Mouse (Mus musculus) embryonic facial prominence, embryonic 11.5 days (tissue): ENCODE results near the gene Pwwp2a. TPM values are rescaled to one million over a fixed set of nuclear protein-coding genes. Genes with fewer than 3 reads are reported as not detected.

Experiments used
- ATAC-seq: fragments of 200-750 bp; cut with Nextera tagmentation; replicated peaks from 2 replicates; pipeline ENCODE4 v1.8.0; 2017; ENCODE audit warnings: low read depth; ENCODE audit not compliant: insufficient number of reproducible peaks, low FRiP score, low TSS enrichment
- DNase-seq: peaks from one replicate; pipeline ENCODE4 v3.0.0-alpha.2; 2015; ENCODE audit warnings: low spot score
- H3K27ac ChIP-seq: fragments of 300-500 bp; sonication (generic); replicated peaks from 2 replicates; pipeline ENCODE4 v1.5.1; 2014; ENCODE audit warnings: mild to moderate bottlenecking, low read depth, low read length, control low read depth
- H3K27me3 ChIP-seq: fragments of 300-500 bp; sonication (generic); 2 replicates; pipeline ENCODE4 v1.6.1; 2014; ENCODE audit warnings: mild to moderate bottlenecking, low read length, moderate library complexity, mixed read lengths; ENCODE audit not compliant: control insufficient read depth, insufficient read depth
- H3K36me3 ChIP-seq: fragments of 300-500 bp; sonication (generic); replicated peaks from 2 replicates; pipeline ENCODE4 v1.6.1; 2014; ENCODE audit warnings: low read depth, mild to moderate bottlenecking, low read length, moderate library complexity, mixed read lengths; ENCODE audit not compliant: control insufficient read depth, insufficient read depth
- H3K4me1 ChIP-seq: fragments of 300-500 bp; sonication (generic); 2 replicates; pipeline ENCODE4 v1.6.1; 2014; ENCODE audit warnings: low read length, mixed read lengths; ENCODE audit not compliant: control insufficient read depth, insufficient read depth
- H3K4me2 ChIP-seq: fragments of 300-500 bp; sonication (generic); 2 replicates; pipeline ENCODE4 v1.6.1; 2014; ENCODE audit warnings: low read depth, mild to moderate bottlenecking, control low read depth, low read length, moderate library complexity
- H3K4me3 ChIP-seq: fragments of 300-500 bp; sonication (generic); 2 replicates; pipeline ENCODE4 v1.5.1; 2014; ENCODE audit warnings: low read depth, low read length, control low read depth
- H3K9ac ChIP-seq: fragments of 300-500 bp; sonication (generic); replicated peaks from 2 replicates; pipeline ENCODE4 v1.6.1; 2014; ENCODE audit warnings: mild to moderate bottlenecking, control low read depth, low read length
- H3K9me3 ChIP-seq: fragments of 300-500 bp; sonication (generic); replicated peaks from 2 replicates; pipeline ENCODE4 v1.6.1; 2016; ENCODE audit warnings: mild to moderate bottlenecking, low read length, inconsistent platforms, mixed read lengths; ENCODE audit not compliant: control insufficient read depth
- WGBS: fragments of 180-500 bp; shearing (Covaris S2); extraction: QIAGEN DNeasy Blood & Tissue Kit; methylation state at CpG from one replicate; pipeline ENCODE4 v1.1.7; 2014; 5-methylcytosine and 5-hydroxymethylcytosine counted together
- polyA plus RNA-seq: library from polyadenylated mRNA; unstranded; fragments of >200 nt; fragmentation: Nextera tagmentation; extraction: Ambion mirVana; gene quantifications from 2 replicates; pipeline ENCODE4 v1.2.1, GENCODE M21; 2014

The Pwwp2a gene
- polyA plus RNA-seq, 1 experiment from 2014 or later = 40.5 TPM

GRCm38 (mm10) chr11:43698621-43699020 lies 16.8 kb downstream of the Pwwp2a start:
- Histone ChIP-seq H3K9me3 (no peaks in the 10 kb centered on the region), H3K4me1 (no peaks in the 10 kb centered on the region), H3K4me2 (no peak overlapping the region), H3K4me3 (no peak overlapping the region), H3K9ac (no peak overlapping the region), H3K27ac (no peak overlapping the region), H3K27me3 (no peaks in the 10 kb centered on the region), H3K36me3 (peaks cover 2% of the 10 kb centered on the region; the same call in 1 of the 2 replicates)
- DNase-seq (no peak), ATAC-seq (no peak)
- 85% methylated on average over 5 of the region's 5 CpGs for WGBS

- no peaks in the 10 kb centered on the region for H3K27me3 ChIP-seq
- H3K27ac ChIP-seq = no peak overlapping the region
- H3K4me1 ChIP-seq = no peaks in the 10 kb centered on the region
- DNase-seq (no peak), ATAC-seq (no peak)
- H3K36me3 ChIP-seq = no peaks in the 10 kb centered on the region; the same call in 1 of the 2 replicates
- WGBS = 84% methylated on average over 3 of the region's 3 CpGs
- H3K4me2 ChIP-seq = no peak overlapping the region
- H3K9me3 ChIP-seq = no peaks in the 10 kb centered on the region
- H3K9ac ChIP-seq = no peak overlapping the region
- H3K4me3 ChIP-seq = no peak overlapping the region
Observed at GRCm38 (mm10) chr11:43700291-43700690, 18.5 kb downstream of the Pwwp2a start.

- WGBS = 83% methylated on average over 1 of the region's 1 CpGs
- ATAC-seq = no peak
Observed at GRCm38 (mm10) chr11:43703552-43703951, 21.8 kb downstream of the Pwwp2a start.

GRCm38 (mm10) chr11:43705751-43706150 lies 24.0 kb downstream of the Pwwp2a start:
- no peaks in the 10 kb centered on the region for H3K27me3 ChIP-seq
- H3K9me3 ChIP-seq = no peaks in the 10 kb centered on the region
- no peak for ATAC-seq
- no peak for DNase-seq
- no peaks in the 10 kb centered on the region for H3K4me1 ChIP-seq
- WGBS = 95% methylated on average over 10 of the region's 10 CpGs
- no peaks in the 10 kb centered on the region; the same call in 1 of the 2 replicates for H3K36me3 ChIP-seq
- H3K9ac ChIP-seq = no peak overlapping the region
- no peak overlapping the region for H3K4me2 ChIP-seq
- H3K27ac ChIP-seq = no peak overlapping the region
- H3K4me3 ChIP-seq = no peak overlapping the region

More at GRCm38 (mm10) chr11:43703552-43703951, 21.8 kb downstream of the Pwwp2a start:
- no peak overlapping the region for H3K27ac ChIP-seq
- no peaks in the 10 kb centered on the region; the same call in 1 of the 2 replicates for H3K36me3 ChIP-seq
- no peak overlapping the region for H3K9ac ChIP-seq
- H3K4me1 ChIP-seq = no peaks in the 10 kb centered on the region
- no peak overlapping the region for H3K4me2 ChIP-seq
- H3K4me3 ChIP-seq = no peak overlapping the region
- H3K27me3 ChIP-seq = no peaks in the 10 kb centered on the region
- no peaks in the 10 kb centered on the region for H3K9me3 ChIP-seq
- no peak for DNase-seq

- DNase-seq (no peak), ATAC-seq (no peak)
- no peak overlapping the region for H3K9ac ChIP-seq
- no peaks in the 10 kb centered on the region for H3K4me1 ChIP-seq
- H3K4me3 ChIP-seq = no peak overlapping the region
- H3K27ac ChIP-seq = no peak overlapping the region
- no peaks in the 10 kb centered on the region; the same call in 1 of the 2 replicates for H3K36me3 ChIP-seq
- WGBS = 90% methylated on average over 2 of the region's 2 CpGs
- no peaks in the 10 kb centered on the region for H3K27me3 ChIP-seq
- no peak overlapping the region for H3K4me2 ChIP-seq
- H3K9me3 ChIP-seq = no peaks in the 10 kb centered on the region
Observed at GRCm38 (mm10) chr11:43708409-43708808, 26.6 kb downstream of the Pwwp2a start.

- ATAC-seq = no peak
- H3K36me3 ChIP-seq = no peaks in the 10 kb centered on the region
- H3K4me3 ChIP-seq = no peak overlapping the region
- H3K4me2 ChIP-seq = no peak overlapping the region
- H3K9ac ChIP-seq = no peak overlapping the region
- 90% methylated on average over 4 of the region's 4 CpGs for WGBS
- H3K27me3 ChIP-seq = no peaks in the 10 kb centered on the region
- H3K9me3 ChIP-seq = no peaks in the 10 kb centered on the region
- no peaks in the 10 kb centered on the region for H3K4me1 ChIP-seq
- H3K27ac ChIP-seq = no peak overlapping the region
- DNase-seq = no peak
Observed at GRCm38 (mm10) chr11:43712178-43712577, 30.4 kb downstream of the Pwwp2a start.

GRCm38 (mm10) chr11:43723411-43723810 lies 41.6 kb downstream of the Pwwp2a start:
- WGBS = 90% methylated on average over 3 of the region's 3 CpGs
- no peak for DNase-seq
- 0 out of 2 replicates have a peak, but pooled peaks cover 2% of the 10 kb centered on the region for H3K36me3 ChIP-seq
- H3K27me3 ChIP-seq = no peaks in the 10 kb centered on the region
- no peaks in the 10 kb centered on the region for H3K9me3 ChIP-seq
- no peak overlapping the region for H3K27ac ChIP-seq
- no peak for ATAC-seq
- H3K4me2 ChIP-seq = no peak overlapping the region
- H3K4me1 ChIP-seq = no peaks in the 10 kb centered on the region
- no peak overlapping the region for H3K9ac ChIP-seq
- no peak overlapping the region for H3K4me3 ChIP-seq

- ATAC-seq (no peak), DNase-seq (no peak)
- Histone ChIP-seq H3K36me3 (no peaks in the 10 kb centered on the region), H3K9ac (no peak overlapping the region), H3K4me3 (no peak overlapping the region), H3K4me1 (no peaks in the 10 kb centered on the region), H3K4me2 (no peak overlapping the region), H3K27me3 (no peaks in the 10 kb centered on the region), H3K9me3 (no peaks in the 10 kb centered on the region), H3K27ac (no peak overlapping the region)
- 80% methylated on average over 7 of the region's 7 CpGs for WGBS
Observed at GRCm38 (mm10) chr11:43727796-43728195, 46.0 kb downstream of the Pwwp2a start.
